Mouse (Mus musculus): ENCODE measurements at regions not wholly inside any gene's neighbourhood (a gene's known extent, or its start where the extent isn't known, plus 50 kb on each side); places are given as distances from the start of the nearest gene placed in this dataset.
A peak's percentile ranks its signal among the peaks of the same experiment; 100 is the strongest.

DNA sequence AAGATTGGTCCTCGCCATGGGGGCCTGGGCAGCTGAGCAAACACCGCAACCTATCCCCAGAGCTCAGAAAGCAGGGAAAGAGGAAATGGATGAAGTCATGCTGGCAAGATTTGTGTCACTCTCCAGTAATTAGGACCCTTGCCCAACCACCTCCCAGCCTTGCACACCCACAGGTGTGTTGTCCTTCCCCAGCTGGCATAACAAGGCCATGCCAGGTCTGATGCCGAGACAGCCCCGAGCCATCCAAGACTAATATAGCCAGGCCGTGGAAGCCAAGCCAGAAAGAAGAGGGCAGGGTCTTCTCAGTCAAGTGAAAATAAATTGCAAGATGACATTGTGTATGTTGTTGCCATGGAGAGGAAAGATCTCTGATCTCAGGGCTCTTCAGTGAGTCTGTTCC lies 164.3 kb downstream of the Snx19 start:
- DNase-seq (ENCODE audit: inconsistent age in 2 of 2, low spot score in 1 of 2) = no peak

DNA sequence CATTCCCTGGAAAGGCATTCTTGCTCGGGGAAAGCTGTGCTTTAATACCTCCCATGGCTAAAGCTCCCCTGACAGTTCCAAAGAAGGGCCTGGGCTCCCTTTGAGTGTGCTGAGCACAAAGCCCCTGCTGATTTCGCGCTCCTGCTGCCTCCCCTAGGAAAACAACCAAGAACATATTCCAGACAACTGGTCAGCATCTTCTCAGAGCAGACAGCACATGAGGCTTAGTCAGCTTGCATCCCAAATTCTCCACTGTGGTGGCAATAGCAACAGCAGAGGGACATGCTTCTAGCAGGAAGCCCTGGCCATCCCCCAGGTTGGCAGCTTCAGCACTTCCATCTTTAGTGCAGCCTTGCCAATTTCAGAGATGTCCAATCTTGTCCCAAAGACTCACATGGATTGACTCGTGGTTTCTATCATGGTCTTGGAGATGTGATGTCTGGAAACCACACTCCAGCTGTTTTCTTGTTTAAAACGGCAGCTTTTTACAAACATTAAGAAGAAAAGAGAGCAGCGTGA lies 163.8 kb downstream of the Snx19 start:
- no peak for DNase-seq (ENCODE audit: inconsistent age in 2 of 2, low spot score in 1 of 2)

DNA sequence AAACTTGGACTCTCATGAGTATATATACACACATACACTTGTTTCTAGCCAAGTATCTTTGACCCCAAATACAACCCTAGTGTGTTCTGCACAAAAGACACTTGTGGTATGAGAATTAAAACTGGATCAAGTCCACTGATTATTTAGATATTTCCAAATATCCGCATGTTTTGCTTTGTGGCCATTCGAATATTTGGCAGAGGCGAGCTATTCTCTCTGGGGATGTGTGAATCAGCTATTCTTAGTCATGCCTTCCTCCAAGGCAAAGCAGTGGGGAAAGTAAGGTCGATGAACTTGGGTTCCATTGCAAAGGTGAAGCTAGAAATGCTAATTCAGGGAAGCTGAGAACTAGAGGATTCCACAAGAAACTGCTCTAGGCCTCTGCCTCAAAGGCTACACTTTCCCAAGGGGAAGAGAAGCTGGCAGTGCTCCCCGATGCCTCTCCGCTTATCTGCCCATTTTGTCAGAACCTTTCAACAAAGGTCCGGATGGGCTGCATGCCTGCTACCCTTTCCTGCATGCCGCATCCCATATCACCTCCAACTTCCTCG lies 154.4 kb downstream of the Snx19 start:
- DNase-seq (ENCODE audit: inconsistent age in 2 of 2, low spot score in 1 of 2) = peak in 1 of 2 experiments; percentile 67

DNA sequence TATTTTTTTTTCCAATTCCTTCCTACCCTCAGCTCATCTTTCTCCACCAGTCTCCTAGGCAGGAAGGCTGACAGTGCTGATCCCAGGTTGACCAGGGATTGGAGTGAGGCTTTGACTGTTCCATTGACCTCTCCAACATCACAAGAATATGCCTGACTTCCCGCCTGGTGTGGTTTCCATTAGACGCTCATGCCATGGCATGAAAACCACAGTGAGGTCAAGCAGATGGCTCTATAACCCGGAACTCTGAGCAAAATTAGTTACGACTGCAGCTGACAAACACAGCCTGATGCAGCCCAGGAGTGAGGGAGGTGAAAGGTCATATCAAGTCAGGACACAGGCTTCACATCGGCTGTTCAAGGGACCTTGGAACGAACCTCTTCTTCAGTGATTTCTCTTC lies 153.6 kb downstream of the Snx19 start:
- DNase-seq (ENCODE audit: inconsistent age in 2 of 2, low spot score in 1 of 2) = no peak

DNA sequence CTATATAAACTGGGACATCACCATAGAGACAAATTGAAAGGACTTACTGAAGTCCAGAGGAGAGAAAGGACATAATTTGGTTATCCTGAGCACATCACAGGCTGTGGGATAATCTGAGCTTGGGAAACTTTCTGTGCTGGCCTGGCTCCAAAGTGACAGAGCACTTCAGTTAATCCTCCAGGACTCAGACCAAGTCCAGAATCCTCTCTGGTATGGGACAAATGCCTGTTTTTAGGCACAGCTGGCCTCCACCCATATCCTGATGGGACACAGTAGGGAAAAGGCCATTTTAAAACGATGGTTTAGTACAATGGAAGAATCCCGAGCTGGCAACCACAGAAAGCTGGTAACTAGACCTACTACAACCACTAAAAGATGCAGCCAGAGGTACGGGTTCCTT lies 151.3 kb downstream of the Snx19 start:
- DNase-seq (ENCODE audit: inconsistent age in 2 of 2, low spot score in 1 of 2) = peak in 1 of 2 experiments; percentile 36

DNA sequence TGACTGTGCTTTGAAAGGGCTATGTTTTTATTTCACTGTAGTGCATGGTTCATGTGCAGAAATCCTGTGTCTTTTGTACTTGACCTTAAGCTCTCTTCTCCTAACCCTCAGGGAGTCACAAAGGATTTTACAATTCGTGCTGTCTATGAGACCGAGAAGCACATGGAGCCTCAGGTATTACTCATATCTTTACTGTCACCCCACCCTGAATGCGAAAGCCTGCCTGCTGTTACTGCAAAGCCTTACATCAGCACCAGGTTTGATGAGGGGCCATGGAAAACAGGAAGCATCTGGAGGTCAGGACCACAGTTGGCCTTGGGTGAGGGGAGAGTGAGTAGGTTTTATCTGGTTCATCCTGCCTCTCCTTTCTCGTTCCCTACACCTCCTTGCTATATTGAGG lies 150.3 kb downstream of the Snx19 start:
- peak in 1 of 2 experiments; percentile 43 for DNase-seq (ENCODE audit: inconsistent age in 2 of 2, low spot score in 1 of 2)

- DNase-seq (ENCODE audit: inconsistent age in 2 of 2, low spot score in 1 of 2) = peak in 1 of 2 experiments; percentile 68
Observed at GRCm38 (mm10) chr9:30575531-30575930, 148.6 kb downstream of the Snx19 start.

DNA sequence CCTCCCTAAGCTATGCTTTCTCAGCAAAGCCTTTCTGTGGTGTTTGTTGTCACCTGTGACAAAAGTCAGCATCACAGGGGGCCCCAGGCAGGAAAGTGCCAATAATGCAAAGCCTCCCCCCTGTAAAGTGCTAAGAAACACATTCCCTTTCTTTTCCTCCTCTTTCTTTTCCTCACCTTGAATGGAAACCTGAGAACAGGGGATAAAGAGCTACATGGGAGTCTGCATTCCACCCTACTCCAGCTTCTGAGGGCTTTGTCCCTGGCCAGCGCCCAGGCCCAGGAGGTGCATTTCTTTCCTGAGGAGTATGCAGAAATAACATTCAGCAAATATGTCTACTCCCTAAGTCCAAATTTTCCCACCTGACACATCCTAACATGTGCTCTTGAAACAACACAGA lies 146.4 kb downstream of the Snx19 start:
- DNase-seq (ENCODE audit: inconsistent age in 2 of 2, low spot score in 1 of 2) = no peak

DNA sequence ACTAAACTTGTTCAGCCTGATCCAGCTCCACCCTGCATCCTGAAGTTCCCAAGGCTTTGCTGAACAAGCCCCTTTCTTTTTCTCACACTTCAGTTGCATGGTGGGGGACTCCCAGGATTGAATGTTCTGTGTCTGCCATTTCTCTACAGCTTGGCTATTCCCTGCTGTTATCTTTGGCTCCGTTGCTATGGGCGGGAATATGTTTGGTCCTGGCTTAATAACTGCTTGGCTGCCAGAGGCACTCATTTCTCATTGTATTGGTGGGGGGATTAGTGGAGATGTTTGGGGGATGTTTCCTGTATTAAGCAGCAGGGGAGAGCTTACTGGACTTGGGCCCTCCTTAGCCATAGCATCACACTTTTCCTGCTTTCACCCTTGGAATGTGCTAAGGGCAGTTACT lies 144.1 kb downstream of the Snx19 start:
- DNase-seq (ENCODE audit: inconsistent age in 2 of 2, low spot score in 1 of 2) = no peak

DNA sequence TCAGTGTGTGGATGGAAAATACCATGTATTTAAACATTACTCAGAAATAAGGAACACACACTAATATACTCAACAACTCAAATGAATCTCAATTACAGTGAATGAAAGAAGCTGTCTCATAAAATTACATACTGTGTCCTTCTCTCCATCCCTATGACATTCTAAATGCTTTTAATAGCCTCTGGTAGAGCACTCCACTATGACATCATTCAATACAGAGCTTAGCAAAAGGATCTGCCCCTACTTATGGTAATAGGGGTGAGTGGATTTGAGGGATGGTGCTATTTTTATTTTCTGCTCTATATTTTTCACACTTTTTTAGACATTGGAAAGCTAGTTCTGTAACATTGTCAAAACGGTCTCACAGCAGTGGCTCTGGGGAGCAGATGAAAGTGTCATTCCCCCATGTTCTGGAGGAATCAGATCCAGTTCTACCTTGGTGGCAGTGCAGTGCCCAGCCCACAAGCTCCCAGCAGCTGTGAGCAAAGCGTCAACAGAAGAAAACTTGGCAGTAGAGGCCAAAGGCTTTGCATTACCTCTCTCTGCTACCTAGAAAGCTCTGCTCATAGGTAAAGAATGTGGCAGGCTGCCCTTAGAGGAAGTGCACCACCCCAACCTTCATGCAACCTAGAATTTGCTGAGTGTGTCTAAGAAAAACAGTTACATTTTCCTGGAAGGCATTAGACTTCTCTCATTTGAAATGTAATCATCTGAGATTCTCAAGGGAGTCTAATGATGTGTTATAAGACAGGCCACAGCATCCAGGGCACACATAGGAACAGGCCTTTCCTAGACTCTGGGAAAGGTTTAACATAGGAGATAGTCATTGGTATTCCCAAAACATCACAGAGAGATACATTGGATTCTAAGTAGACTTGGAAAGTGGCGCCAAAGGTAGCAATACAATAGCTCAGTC lies 138.1 kb downstream of the Snx19 start:
- no peak for DNase-seq (ENCODE audit: inconsistent age in 2 of 2, low spot score in 1 of 2)

DNA sequence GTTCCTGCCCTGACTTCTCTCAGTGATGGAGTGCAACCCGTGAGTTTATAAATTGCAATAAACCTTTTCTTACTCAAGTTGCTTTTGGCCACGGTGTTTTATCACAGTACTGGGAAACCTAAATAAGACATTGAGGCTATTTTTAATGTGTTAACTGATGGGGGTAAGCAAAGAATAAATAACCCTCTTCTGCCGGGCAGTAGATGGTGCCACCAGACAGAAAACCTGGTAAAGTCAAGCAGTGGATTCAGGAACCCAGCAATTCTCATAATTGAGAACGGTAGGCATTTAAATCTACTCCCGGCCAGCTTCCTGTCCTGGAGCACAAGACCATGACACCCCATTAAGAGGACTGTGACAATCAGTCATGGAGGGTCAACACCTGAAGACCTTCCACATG lies 136.5 kb downstream of the Snx19 start:
- no peak for DNase-seq (ENCODE audit: inconsistent age in 2 of 2, low spot score in 1 of 2)

DNA sequence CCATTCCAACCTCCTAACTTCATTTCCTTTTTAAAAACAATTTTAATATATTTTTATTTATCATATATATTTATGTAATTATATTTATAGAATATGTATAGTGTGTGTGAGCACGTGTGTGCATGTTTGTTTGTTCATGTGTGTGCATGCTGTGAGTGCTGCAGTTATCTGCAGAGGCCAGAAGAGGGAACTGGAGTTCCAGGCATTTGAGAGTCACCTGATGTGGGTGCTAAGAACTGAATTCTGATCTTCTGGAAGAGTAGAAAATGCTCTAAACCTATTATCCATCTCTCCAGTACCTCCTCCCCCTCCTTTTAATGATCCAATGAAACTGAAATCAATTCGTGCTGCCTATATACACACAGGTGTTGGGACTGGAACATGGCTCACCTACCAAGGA lies 128.0 kb downstream of the Snx19 start:
- DNase-seq (ENCODE audit: inconsistent age in 2 of 2, low spot score in 1 of 2) = no peak

DNA sequence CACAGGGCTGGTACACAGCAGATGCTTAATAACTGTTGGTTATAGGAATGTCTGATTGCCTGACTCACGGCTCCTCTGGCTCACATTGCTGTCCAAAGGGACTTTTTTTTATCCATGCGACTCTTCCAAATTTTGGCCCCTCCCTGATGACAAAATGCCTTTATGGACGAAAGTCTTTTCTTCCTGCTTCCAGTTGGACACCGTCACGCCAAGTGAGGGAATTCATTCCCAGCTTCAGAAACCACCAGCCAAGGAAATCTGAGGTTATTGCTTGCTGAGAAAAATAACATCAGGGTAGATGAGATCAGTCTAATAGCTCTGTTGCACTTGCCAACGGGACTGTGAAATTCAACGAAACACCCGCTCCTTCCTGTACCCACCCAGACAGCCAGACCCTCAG lies 125.8 kb downstream of the Snx19 start:
- peak in 1 of 2 experiments; percentile 15 for DNase-seq (ENCODE audit: inconsistent age in 2 of 2, low spot score in 1 of 2)

DNA sequence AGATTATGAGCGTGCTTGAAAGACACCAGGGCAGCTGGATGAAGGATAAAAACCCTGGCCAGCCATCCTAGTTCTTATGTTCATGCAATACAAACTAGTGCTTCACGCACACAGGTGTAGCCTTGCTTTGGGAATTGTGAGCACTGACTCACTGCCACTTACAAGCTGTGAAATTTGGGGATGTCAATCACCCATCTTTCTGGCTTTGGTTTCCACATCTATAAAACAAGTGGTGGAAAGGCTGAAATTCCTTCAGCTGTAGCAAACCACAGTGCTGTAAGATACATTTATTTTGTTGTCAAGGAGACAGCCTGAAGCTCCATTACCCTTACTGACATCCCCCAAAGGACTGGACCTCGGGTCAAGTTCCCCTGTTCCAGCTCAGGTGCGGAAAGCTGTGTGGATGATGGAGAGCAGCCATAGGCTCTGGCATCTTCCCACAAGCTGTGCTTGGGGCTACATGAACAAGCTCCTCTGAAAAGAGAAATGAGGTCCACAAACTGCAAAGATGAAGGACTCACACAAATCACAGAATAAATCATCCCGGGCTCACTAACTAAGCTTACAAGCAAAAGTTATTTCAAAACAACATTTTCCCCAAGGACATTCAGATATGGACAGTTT lies 123.1 kb downstream of the Snx19 start:
- DNase-seq (ENCODE audit: inconsistent age in 2 of 2, low spot score in 1 of 2) = peak in 1 of 2 experiments; percentile 49

DNA sequence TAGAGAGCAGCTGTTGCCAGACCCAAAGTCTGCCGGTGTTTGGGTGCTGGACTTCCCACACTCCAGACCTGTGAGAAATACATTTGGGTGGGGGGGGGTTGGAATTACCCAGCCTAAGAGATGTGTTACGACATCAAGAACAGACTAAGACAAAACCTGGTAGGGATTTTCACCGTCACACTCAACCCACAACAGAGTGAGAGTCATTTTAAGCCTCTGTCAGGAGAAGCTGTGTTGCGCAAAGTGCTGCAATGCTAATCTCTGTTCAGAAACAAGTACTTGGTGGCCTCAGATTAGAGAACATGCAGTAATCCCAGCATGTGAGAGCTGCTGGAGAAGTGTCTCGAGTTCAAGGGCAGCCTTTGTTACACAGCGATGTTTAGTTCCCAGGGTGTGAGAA lies 113.0 kb downstream of the Snx19 start:
- DNase-seq (ENCODE audit: inconsistent age in 2 of 2, low spot score in 1 of 2) = no peak

DNA sequence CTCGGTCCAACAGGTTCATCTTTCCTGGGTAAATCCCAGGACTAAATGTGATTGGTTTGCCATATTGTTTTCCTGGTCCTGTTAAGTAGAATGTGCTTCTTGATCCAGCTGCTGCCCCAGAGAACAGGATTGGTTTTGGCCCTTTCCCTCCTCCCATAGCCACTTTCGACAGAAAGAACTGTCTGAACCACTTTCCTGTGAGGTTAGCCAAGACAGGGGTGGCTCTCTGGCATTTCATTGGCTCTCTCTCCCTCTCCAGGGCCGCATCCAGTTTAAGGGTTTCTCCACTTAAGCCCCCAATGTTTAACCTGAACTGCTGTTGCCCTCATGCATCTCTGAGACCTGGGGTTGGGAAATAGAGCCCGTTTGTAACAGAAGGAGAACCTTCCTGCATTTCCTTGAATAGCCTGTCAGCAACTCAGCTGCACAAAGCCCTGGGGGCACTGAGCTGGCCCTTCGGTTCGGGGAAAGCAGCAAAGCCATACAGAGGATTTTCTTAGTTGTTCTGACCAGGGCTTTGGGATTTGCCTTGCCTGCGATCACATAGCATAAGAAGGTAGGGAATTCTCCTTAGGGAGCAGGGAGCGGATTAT lies 109.7 kb downstream of the Snx19 start:
- no peak for DNase-seq (ENCODE audit: inconsistent age in 2 of 2, low spot score in 1 of 2)

- DNase-seq (ENCODE audit: inconsistent age in 2 of 2, low spot score in 1 of 2) = no peak
Observed at GRCm38 (mm10) chr9:30534961-30535360, 108.1 kb downstream of the Snx19 start.

DNA sequence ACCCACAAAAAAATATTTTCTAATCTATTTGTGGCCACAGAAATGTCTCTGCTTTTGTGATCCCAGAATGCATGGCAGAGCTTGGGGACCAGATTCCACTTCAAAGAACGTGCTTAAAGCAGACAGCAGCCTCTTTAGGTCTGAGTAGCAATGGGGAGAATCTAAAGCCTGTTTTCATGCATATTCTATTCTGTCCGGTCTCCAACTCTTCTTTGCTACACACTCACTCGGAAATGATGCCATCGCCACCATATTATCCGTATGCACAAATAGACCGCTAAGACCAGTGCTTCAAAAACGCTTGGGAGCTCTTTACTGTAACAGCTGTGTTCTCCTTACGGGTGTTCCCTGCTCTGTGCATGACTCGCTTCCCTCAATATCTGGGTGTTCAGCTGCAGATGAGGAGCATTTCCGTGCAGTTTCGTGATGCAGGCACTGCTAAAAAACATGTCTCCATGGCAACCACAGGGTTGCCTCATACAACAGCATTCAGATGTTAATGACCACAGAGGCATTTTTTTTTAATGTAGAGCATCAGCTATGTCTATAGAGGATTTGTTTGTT lies 107.0 kb downstream of the Snx19 start:
- DNase-seq (ENCODE audit: inconsistent age in 2 of 2, low spot score in 1 of 2) = no peak

- peak in 1 of 2 experiments; percentile 69 for DNase-seq (ENCODE audit: inconsistent age in 2 of 2, low spot score in 1 of 2)
Observed at GRCm38 (mm10) chr9:30533091-30533779, 106.3 kb downstream of the Snx19 start.

- DNase-seq (ENCODE audit: inconsistent age in 2 of 2, low spot score in 1 of 2) = no peak
Observed at GRCm38 (mm10) chr9:30525086-30525485, 98.2 kb downstream of the Snx19 start.
